Comparison of ENCODE assay signal across 8 mouse cellular contexts in genomic region chr17:88629381-88629759, GRCm38 (mm10). TPM values are rescaled to one million over a fixed set of nuclear protein-coding genes. Genes with fewer than 3 reads are reported as not detected.
A peak's percentile ranks its signal among the peaks of the same experiment; 100 is the strongest.
DNase-seq lines count a peak whose midpoint lies in the region; ATAC-seq lines count a peak whose summit lies in the region.

No protein-coding gene starts in this region.

- H3K27ac ChIP-seq in forebrain, embryonic 15.5 days (replicated peaks) = peak overlapping the region; percentile 83
- peak overlapping the region; percentile 62 for H3K27ac ChIP-seq in hindbrain, embryonic 12.5 days
- H3K27ac ChIP-seq in midbrain, embryonic 11.5 days (ENCODE audit: low read depth, low read length) = peak overlapping the region; percentile 59

- 25% methylated on average over 4 of the region's 4 CpGs for WGBS in forebrain, embryonic 15.5 days
- WGBS in hindbrain, embryonic 12.5 days = 27% methylated on average over 4 of the region's 4 CpGs
- 16% methylated on average over 4 of the region's 4 CpGs for WGBS in midbrain, embryonic 11.5 days

- H3K4me3 ChIP-seq in forebrain, embryonic 15.5 days = no peak overlapping the region
- no peak overlapping the region for H3K4me3 ChIP-seq in hindbrain, embryonic 12.5 days
- H3K4me3 ChIP-seq in midbrain, embryonic 11.5 days (ENCODE audit: low read depth, low read length) = no peak overlapping the region

- H3K36me3 ChIP-seq in forebrain, embryonic 15.5 days = no peaks in the 10 kb centered on the region
- H3K36me3 ChIP-seq in hindbrain, embryonic 12.5 days = no peaks in the 10 kb centered on the region
- H3K36me3 ChIP-seq in midbrain, embryonic 11.5 days (ENCODE audit: control insufficient read depth, insufficient read depth, low read length) = no peaks in the 10 kb centered on the region

- peak; percentile 72 for ATAC-seq in forebrain, embryonic 15.5 days (replicated peaks)
- peak; percentile 38; the same call in 1 of the 2 replicates for ATAC-seq in hindbrain, embryonic 12.5 days (ENCODE audit: low FRiP score)
- peak; percentile 58 for ATAC-seq in midbrain, embryonic 11.5 days (ENCODE audit: low FRiP score)
- ATAC-seq in cerebellum, adult (ENCODE audit: insufficient number of reproducible peaks, low FRiP score, low TSS enrichment) = no peak

- no peaks in the 10 kb centered on the region for H3K27me3 ChIP-seq in forebrain, embryonic 15.5 days
- H3K27me3 ChIP-seq in hindbrain, embryonic 12.5 days = no peaks in the 10 kb centered on the region
- no peaks in the 10 kb centered on the region for H3K27me3 ChIP-seq in midbrain, embryonic 11.5 days (ENCODE audit: control insufficient read depth, insufficient read depth, low read length)

- H3K4me1 ChIP-seq in forebrain, embryonic 15.5 days = peaks cover 24% of the 10 kb centered on the region
- H3K4me1 ChIP-seq in hindbrain, embryonic 12.5 days = peaks cover 33% of the 10 kb centered on the region
- H3K4me1 ChIP-seq in midbrain, embryonic 11.5 days (ENCODE audit: control insufficient read depth, insufficient read depth, low read length) = peaks cover 13% of the 10 kb centered on the region

- no peaks in the 10 kb centered on the region for H3K9me3 ChIP-seq in forebrain, embryonic 15.5 days
- no peaks in the 10 kb centered on the region for H3K9me3 ChIP-seq in hindbrain, embryonic 12.5 days (replicated peaks)
- no peaks in the 10 kb centered on the region for H3K9me3 ChIP-seq in midbrain, embryonic 11.5 days (ENCODE audit: control insufficient read depth, low read length)

- H3K9ac ChIP-seq in forebrain, embryonic 15.5 days (replicated peaks) = no peak overlapping the region
- H3K9ac ChIP-seq in hindbrain, embryonic 12.5 days = no peak overlapping the region
- H3K9ac ChIP-seq in midbrain, embryonic 11.5 days (ENCODE audit: low read length) = no peak overlapping the region

- peak; percentile 19 to 41 for DNase-seq in kidney, adult 8-10 months
- no peak for DNase-seq in kidney, postnatal 14 days
- DNase-seq in midbrain, embryonic 11.5 days (ENCODE audit: low spot score, missing footprints) = no peak
- DNase-seq in frontal cortex, postnatal 14 days (ENCODE audit: low spot score in 2 of 2) = no peak
- DNase-seq in T-cell, adult 2 months (ENCODE audit: low spot score) = no peak

- H3K4me2 ChIP-seq in forebrain, embryonic 15.5 days (replicated peaks) = 0 out of 2 replicates have a peak overlapping the region, but pooled peaks have one; percentile 7
- no peak overlapping the region for H3K4me2 ChIP-seq in hindbrain, embryonic 12.5 days (replicated peaks)
- no peak overlapping the region for H3K4me2 ChIP-seq in midbrain, embryonic 11.5 days

RNA-seq across cellular contexts. Expression of gene Ston1, which starts 31.9 kb away (rescaled TPM):
- polyA plus RNA-seq in forebrain, embryonic 15.5 days (2015; fragmentation: Nextera tagmentation; extraction: Ambion mirVana) = 1.9 and 2.5 TPM in 2 replicates
- polyA plus RNA-seq in hindbrain, embryonic 12.5 days (2016; fragmentation: Nextera tagmentation; extraction: Ambion mirVana) = 3.1 and 3.4 TPM in 2 replicates
- 2.7 and 2.9 TPM in 2 replicates for polyA plus RNA-seq in midbrain, embryonic 11.5 days (2014; fragmentation: Nextera tagmentation; extraction: Ambion mirVana)

RNA-seq across cellular contexts. Expression of gene Gtf2a1l, which starts 39.1 kb away (rescaled TPM):
- 0.45 TPM in 1 of 2 replicates, not detected in the other for polyA plus RNA-seq in forebrain, embryonic 15.5 days (2015; fragmentation: Nextera tagmentation; extraction: Ambion mirVana)
- polyA plus RNA-seq in hindbrain, embryonic 12.5 days (2016; fragmentation: Nextera tagmentation; extraction: Ambion mirVana) = 0.72 and 0.87 TPM in 2 replicates
- 0.33 TPM in 1 of 2 replicates, not detected in the other for polyA plus RNA-seq in midbrain, embryonic 11.5 days (2014; fragmentation: Nextera tagmentation; extraction: Ambion mirVana)

Comparison
In these comparisons a context has a peak if more than half of its experiments do, and no peak if none do; other contexts are left out.
1. DNase-seq: peak in kidney, adult 8-10 months (2 of 2); none in kidney, postnatal 14 days (single experiment), midbrain, embryonic 11.5 days (single experiment), frontal cortex, postnatal 14 days (0 of 2) and T-cell, adult 2 months (single experiment).
2. Peak in every context shown above with its lines, with median percentiles within 50 percentile points of each other: H3K27ac ChIP-seq.